Mouse (Mus musculus): Measurements from ENCODE around the gene Pstk.
A peak's percentile ranks its signal among the peaks of the same experiment; 100 is the strongest.
"Not testable (repeated sequence)": the region's sequence is repeated elsewhere in the genome, so short reads cannot be mapped to it uniquely, and the experiment has no call there.

The Pstk gene

DNA sequence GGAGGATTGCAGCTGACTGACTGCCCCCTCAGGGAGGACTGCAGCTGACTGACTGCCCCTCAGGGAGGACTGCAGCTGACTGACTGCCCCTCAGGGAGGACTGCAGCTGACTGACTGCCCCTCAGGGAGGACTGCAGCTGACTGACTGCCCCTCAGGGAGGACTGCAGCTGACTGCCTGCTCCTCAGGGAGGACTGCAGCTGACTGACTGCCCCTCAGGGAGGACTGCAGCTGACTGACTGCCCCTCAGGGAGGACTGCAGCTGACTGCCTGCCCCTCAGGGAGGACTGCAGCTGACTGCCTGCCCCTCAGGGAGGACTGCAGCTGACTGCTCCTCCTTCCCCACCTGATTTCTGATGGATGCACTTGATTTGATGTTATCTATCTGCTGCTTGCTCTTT lies 45.8 kb downstream of the Pstk start:
- not testable (repeated sequence) for DNase-seq (ENCODE audit: low spot score)

DNA sequence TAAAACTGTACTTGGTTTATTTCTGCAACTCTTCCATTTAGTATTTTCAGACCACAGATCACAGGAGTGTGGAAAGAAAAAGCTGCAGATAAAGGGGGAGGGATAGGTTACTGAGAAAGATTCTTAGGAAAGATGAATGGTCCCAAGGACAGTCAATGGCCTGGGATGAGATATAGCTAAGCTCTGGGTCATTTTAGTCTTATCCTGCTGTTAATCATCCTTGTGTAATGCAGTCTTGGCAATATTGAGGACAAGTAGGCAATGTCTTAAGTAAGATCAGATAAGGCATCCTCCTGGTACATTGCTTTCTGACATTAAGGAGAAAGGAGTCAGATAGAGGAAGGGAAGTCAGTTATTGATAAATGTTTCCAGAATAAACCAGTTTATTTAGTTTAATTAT lies 46.7 kb downstream of the Pstk start:
- DNase-seq (ENCODE audit: low spot score) = no peak

DNA sequence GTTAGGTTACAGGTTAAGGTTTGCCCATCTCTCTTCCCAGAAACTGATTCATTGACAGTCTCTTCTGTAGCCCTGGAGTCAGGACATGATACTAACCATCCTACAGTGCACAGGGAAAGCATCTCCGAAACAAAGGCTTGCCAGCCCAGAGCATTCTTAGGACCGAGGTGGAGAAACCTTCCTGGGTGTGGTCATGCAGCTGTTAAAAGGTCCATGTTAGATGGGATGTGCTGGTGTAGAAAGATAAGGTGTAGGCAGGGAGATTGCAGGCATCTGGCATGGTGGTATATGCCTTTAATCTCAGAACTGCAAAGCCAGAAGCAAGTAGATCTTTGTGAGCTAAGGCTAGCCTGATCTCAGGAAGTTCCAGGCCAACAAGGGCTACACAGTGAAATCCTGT lies 54.0 kb downstream of the Pstk start:
- DNase-seq (ENCODE audit: low spot score) = no peak

DNA sequence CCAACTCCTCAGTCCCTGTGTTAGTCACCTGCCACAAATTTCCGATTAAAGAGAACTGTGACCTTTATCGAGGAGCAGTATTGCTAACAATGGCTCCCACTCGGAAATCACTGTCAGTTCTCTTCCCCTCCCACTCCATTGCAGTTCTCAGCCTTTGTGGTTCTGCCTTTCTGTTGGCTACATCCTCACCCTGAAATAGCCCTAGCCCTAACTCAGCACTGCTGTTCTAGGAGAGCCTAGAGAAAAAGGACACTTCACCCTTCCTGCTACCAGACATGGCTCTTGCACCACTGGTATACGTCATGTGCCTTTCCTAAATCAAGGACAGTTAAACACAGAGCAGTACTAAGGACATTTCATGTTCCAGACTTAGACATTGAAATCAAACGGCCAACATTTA lies 56.4 kb downstream of the Pstk start:
- no peak for DNase-seq (ENCODE audit: low spot score)

DNA sequence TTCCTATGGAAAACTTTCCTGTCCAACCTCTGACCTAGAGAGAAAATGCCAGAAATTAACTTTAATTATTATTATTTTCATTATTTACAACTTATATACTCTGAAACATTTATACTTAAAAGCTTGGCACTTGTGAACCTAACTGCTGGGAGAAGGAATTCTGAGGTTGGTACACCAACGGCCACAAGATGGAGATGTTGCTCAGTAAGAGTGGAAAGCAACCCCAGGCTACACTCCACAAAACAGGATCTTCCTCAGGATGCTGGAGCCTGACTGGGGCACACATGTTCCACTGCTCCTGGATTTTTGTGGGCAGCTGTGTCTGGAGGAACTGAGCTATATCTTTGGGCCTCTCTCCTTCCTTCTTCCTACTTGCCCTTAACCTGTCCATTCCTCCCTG lies 61.3 kb downstream of the Pstk start:
- DNase-seq (ENCODE audit: low spot score) = peak; percentile 43

DNA sequence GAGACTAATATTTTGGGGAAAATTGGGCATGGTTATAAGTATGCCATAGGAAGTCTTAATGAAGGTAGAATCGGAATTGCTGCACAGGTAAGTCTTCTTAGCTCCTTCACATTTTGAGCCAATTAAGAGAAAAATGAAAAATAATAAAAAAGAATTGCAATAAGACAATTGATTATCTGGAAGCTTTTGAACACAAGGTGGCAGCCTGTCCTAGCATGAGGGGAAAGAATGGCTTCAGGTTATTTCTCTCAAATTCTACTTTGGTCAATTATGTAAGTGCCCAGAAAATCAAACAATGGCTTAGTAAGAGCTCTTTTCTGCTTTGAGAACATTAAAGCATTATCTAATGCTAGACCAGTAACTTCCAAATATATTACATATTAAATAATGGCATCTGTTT lies 63.3 kb downstream of the Pstk start:
- no peak for DNase-seq (ENCODE audit: low spot score)

DNA sequence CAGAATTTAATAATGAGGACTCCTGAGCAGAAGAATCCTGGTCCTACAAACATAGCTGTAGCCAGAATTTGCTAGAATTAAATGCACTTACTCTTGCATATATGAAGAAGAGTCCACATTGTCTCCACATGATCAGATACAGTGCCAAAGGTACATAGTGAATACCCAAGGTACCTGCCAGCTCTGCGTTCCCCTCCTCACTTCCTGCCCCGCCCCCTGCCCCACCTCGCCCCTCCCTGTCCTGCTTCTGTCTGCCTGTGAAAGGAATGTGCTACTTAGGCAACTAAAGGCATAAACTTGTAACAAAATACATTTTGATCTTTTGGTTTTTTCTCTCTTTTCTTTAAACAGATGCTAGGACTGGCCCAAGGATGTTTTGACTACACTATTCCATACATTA lies 66.1 kb downstream of the Pstk start:
- no peak for DNase-seq (ENCODE audit: low spot score)

Measured in layer of hippocampus, adult 11-12 months (tissue).